Mouse (Mus musculus) midbrain, postnatal 0 days (tissue): Measurements from ENCODE around the gene Atp6v0a4. TPM values are rescaled to one million over a fixed set of nuclear protein-coding genes. Genes with fewer than 3 reads are reported as not detected.

Experiments used
- ATAC-seq: fragments of 200-750 bp; cut with Nextera tagmentation; 2 replicates; pipeline ENCODE4 v1.8.0; 2017; ENCODE audit warnings: moderate number of reproducible peaks, mild to moderate bottlenecking, moderate TSS enrichment, moderate library complexity; ENCODE audit not compliant: low FRiP score
- DNase-seq: peaks from one replicate; pipeline ENCODE4 v3.0.0-alpha.2; 2015; ENCODE audit warnings: low spot score
- H3K27ac ChIP-seq: fragments of 300-500 bp; sonication (generic); 2 replicates; pipeline ENCODE4 v1.5.1; 2014; ENCODE audit warnings: low read depth, mild to moderate bottlenecking, low read length, mixed read lengths
- H3K27me3 ChIP-seq: fragments of 300-500 bp; sonication (generic); 2 replicates; pipeline ENCODE4 v1.6.1; 2014; ENCODE audit warnings: low read length, control low read depth, mixed read lengths; ENCODE audit not compliant: insufficient read depth
- H3K36me3 ChIP-seq: fragments of 300-500 bp; sonication (generic); 2 replicates; pipeline ENCODE4 v1.6.1; 2014; ENCODE audit warnings: low read length, control low read depth, mixed read lengths; ENCODE audit not compliant: insufficient read depth
- H3K4me1 ChIP-seq: fragments of 300-500 bp; sonication (generic); 2 replicates; pipeline ENCODE4 v1.6.1; 2014; ENCODE audit warnings: mild to moderate bottlenecking, control low read depth, antibody characterized with exemption, low read length, mixed read lengths; ENCODE audit not compliant: insufficient read depth
- H3K4me2 ChIP-seq: fragments of 300-500 bp; sonication (generic); 2 replicates; pipeline ENCODE4 v1.6.1; 2014; ENCODE audit warnings: low read depth, mild to moderate bottlenecking, low read length, mixed read lengths; ENCODE audit not compliant: poor library complexity, severe bottlenecking
- H3K4me3 ChIP-seq: fragments of 300-500 bp; sonication (generic); 2 replicates; pipeline ENCODE4 v1.5.1; 2014; ENCODE audit warnings: low read depth, mild to moderate bottlenecking, low read length, moderate library complexity
- H3K9ac ChIP-seq: fragments of 300-500 bp; sonication (generic); replicated peaks from 2 replicates; pipeline ENCODE4 v1.6.1; 2014; ENCODE audit warnings: mild to moderate bottlenecking, low read length, moderate library complexity, mixed read lengths; ENCODE audit not compliant: poor library complexity, severe bottlenecking
- H3K9me3 ChIP-seq: fragments of 300-500 bp; sonication (generic); 2 replicates; pipeline ENCODE4 v1.6.1; 2016; ENCODE audit warnings: low read length, control low read depth
- CTCF ChIP-seq: IDR thresholded peaks from 2 replicates; pipeline ENCODE4 v1.5.1; 2016; ENCODE audit warnings: antibody characterized with exemption, mild to moderate bottlenecking
- WGBS: fragments of 180-500 bp; shearing (Covaris S2); extraction: QIAGEN DNeasy Blood & Tissue Kit; methylation state at CpG from one replicate; pipeline ENCODE4 v1.1.7; 2014; 5-methylcytosine and 5-hydroxymethylcytosine counted together
- polyA plus RNA-seq: library from polyadenylated mRNA; unstranded; fragments of >200 nt; fragmentation: Nextera tagmentation; extraction: Ambion mirVana; gene quantifications from 2 replicates; pipeline ENCODE4 v1.2.1, GENCODE M21; 2015
- total RNA-seq: library from RNA; depleted of rRNA; stranded (reverse); fragments of >200 nt; gene quantifications from 2 replicates; pipeline ENCODE4 v1.2.3, GENCODE M21; 2014

The Atp6v0a4 gene
- total and polyA plus RNA-seq, 2 experiments from 2014 or later: 0.27 to 0.30 TPM

GRCm38 (mm10) chr6:38123471-38124206 lies 747 bp downstream of the Atp6v0a4 start:
- Histone ChIP-seq H3K9ac (no peak overlapping the region), H3K4me3 (no peak overlapping the region), H3K27me3 (no peaks in the 10 kb centered on the region), H3K9me3 (no peaks in the 10 kb centered on the region), H3K4me2 (no peak overlapping the region), H3K36me3 (peaks cover 30% of the 10 kb centered on the region), H3K4me1 (no peaks in the 10 kb centered on the region), H3K27ac (no peak overlapping the region)
- ATAC-seq (no peak; the same call in 1 of the 2 replicates), DNase-seq (no peak)
- 74% methylated on average over 18 of the region's 18 CpGs for WGBS
- no peak for TF ChIP-seq CTCF

GRCm38 (mm10) chr6:38122791-38123190 lies 1.6 kb downstream of the Atp6v0a4 start:
- Histone ChIP-seq H3K4me2 (no peak overlapping the region), H3K4me3 (no peak overlapping the region), H3K27ac (no peak overlapping the region), H3K9ac (no peak overlapping the region), H3K36me3 (peaks cover 23% of the 10 kb centered on the region), H3K9me3 (no peaks in the 10 kb centered on the region), H3K27me3 (no peaks in the 10 kb centered on the region), H3K4me1 (no peaks in the 10 kb centered on the region)
- no peak for DNase-seq
- ATAC-seq: no peak
- no peak for TF ChIP-seq CTCF
- 67% methylated on average over 6 of the region's 6 CpGs for WGBS

- no peak overlapping the region for H3K4me2 ChIP-seq
- no peaks in the 10 kb centered on the region for H3K9me3 ChIP-seq
- H3K27ac ChIP-seq: no peak overlapping the region
- H3K27me3 ChIP-seq: no peaks in the 10 kb centered on the region
- peaks cover 15% of the 10 kb centered on the region for H3K36me3 ChIP-seq
- ATAC-seq (no peak), DNase-seq (no peak)
- WGBS: 90% methylated on average over 5 of the region's 5 CpGs
- H3K9ac ChIP-seq: no peak overlapping the region
- no peak overlapping the region for H3K4me3 ChIP-seq
- TF ChIP-seq CTCF: no peak
- H3K4me1 ChIP-seq: no peaks in the 10 kb centered on the region
Observed at GRCm38 (mm10) chr6:38121843-38122242, 2.5 kb downstream of the Atp6v0a4 start.

- no peak for DNase-seq
Observed at GRCm38 (mm10) chr6:38120681-38121371, 3.6 kb downstream of the Atp6v0a4 start.

DNA sequence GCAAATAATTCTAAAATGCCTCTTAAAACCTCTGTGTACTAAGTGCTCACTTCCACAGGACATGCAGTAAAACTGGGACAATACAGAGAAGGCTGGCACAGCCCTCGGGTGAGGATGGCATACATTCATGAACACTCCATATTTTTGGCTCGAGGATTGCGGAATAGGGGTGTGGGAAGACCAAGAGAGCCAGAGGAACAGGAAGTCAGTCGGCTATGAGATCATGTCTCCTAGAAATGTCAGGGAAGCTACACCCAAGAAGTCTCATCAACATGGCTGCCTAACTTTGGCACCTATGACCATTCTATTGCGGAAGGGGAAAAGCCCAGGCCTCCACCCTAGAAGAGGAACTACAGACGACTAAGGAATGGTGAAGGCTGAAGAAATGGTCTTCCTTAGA lies 6.0 kb downstream of the Atp6v0a4 start:
- Histone ChIP-seq H3K4me1 (no peaks in the 10 kb centered on the region), H3K4me2 (no peak overlapping the region), H3K9ac (no peak overlapping the region), H3K27ac (no peak overlapping the region), H3K27me3 (no peaks in the 10 kb centered on the region), H3K9me3 (no peaks in the 10 kb centered on the region), H3K36me3 (no peaks in the 10 kb centered on the region), H3K4me3 (no peak overlapping the region)
- DNase-seq (no peak), ATAC-seq (no peak)
- WGBS: 91% methylated on average over 6 of the region's 6 CpGs
- TF ChIP-seq CTCF: no peak

More at GRCm38 (mm10) chr6:38120681-38121371, 3.6 kb downstream of the Atp6v0a4 start:
- Histone ChIP-seq H3K4me3 (no peak overlapping the region), H3K4me1 (no peaks in the 10 kb centered on the region), H3K4me2 (no peak overlapping the region), H3K9ac (no peak overlapping the region), H3K9me3 (no peaks in the 10 kb centered on the region), H3K27ac (no peak overlapping the region), H3K27me3 (no peaks in the 10 kb centered on the region), H3K36me3 (peaks cover 5% of the 10 kb centered on the region)
- 83% methylated on average over 8 of the region's 9 CpGs for WGBS
- no peak for ATAC-seq
- no peak for TF ChIP-seq CTCF

DNA sequence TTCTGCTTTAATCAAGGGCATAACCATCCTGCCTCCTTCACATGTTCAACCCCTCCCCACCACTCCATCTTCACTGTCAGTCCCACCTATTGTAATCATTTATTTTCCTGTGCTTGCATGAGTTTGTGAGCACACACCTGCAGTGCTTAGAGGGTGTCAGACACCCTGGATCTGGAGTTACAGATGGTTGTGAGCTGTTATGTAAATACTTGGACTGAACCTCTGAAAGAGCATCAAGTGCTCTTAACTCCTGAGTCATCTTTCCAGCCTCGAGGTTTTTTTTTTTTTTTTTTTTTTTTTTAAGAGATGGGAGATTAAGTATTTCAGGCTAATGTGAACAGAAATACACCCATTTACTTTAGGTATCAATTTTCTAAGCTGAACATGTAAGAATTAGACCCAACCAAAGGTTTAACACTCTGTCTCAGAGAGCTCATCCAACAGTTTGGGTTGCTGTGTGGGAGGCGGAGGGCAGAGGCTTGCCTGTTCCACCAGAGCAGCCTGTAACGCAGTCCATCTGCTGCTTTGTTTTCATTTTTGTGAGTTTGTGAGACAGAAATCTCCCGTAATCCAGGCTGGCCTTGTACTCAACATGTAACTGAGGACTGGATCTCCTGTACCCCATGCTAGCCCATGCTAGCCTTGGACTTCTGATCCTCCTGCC lies 8.1 kb downstream of the Atp6v0a4 start:
- no peak overlapping the region for H3K4me3 ChIP-seq
- 74% methylated on average over 4 of the region's 4 CpGs for WGBS
- no peak overlapping the region for H3K27ac ChIP-seq
- no peak for TF ChIP-seq CTCF
- no peak overlapping the region for H3K9ac ChIP-seq
- no peaks in the 10 kb centered on the region for H3K27me3 ChIP-seq
- ATAC-seq (no peak), DNase-seq (no peak)
- H3K9me3 ChIP-seq: no peaks in the 10 kb centered on the region
- H3K36me3 ChIP-seq: no peaks in the 10 kb centered on the region
- no peak overlapping the region for H3K4me2 ChIP-seq
- H3K4me1 ChIP-seq: no peaks in the 10 kb centered on the region
